Mouse (Mus musculus) spleen, postnatal 14 days (tissue): ENCODE results near the gene Myo7a.

Source experiments
- DNase-seq, 2 experiments: peaks; one replicate each; pipeline ENCODE4 v3.0.0; 2021 to 2022; ENCODE audit warnings: low spot score in 2 of 2

Gene Myo7a

GRCm38 (mm10) chr7:98103002-98103941 is 16.1 kb downstream of the Myo7a start:
- DNase-seq = peak; percentile 45 to 72

- no peak for DNase-seq
Measured at GRCm38 (mm10) chr7:98102488-98102887, 16.8 kb downstream of the Myo7a start.

GRCm38 (mm10) chr7:98097557-98097956 is 21.8 kb downstream of the Myo7a start:
- DNase-seq = no peak

GRCm38 (mm10) chr7:98095852-98096251 is 23.5 kb downstream of the Myo7a start:
- DNase-seq = no peak

- no peak for DNase-seq
Measured at GRCm38 (mm10) chr7:98086346-98086745, 33.0 kb downstream of the Myo7a start.

- no peak for DNase-seq
Measured at GRCm38 (mm10) chr7:98085314-98085713, 34.0 kb downstream of the Myo7a start.

GRCm38 (mm10) chr7:98084541-98085293 is 34.6 kb downstream of the Myo7a start:
- DNase-seq = no peak

- no peak for DNase-seq
Measured at GRCm38 (mm10) chr7:98082376-98082775, 36.9 kb downstream of the Myo7a start.

- no peak for DNase-seq
Measured at GRCm38 (mm10) chr7:98077453-98077852, 41.9 kb downstream of the Myo7a start.

- DNase-seq = peak; percentile 65 to 84
Measured at GRCm38 (mm10) chr7:98071620-98072019, 47.7 kb downstream of the Myo7a start.

- no peak for DNase-seq
Measured at GRCm38 (mm10) chr7:98066229-98066628, 53.1 kb downstream of the Myo7a start.

- no peak for DNase-seq
Measured at GRCm38 (mm10) chr7:98054942-98055341, 64.4 kb downstream of the Myo7a start.

GRCm38 (mm10) chr7:98054461-98054860 is 64.9 kb downstream of the Myo7a start:
- DNase-seq = no peak

GRCm38 (mm10) chr7:98051980-98052379 is 67.3 kb downstream of the Myo7a start:
- DNase-seq = peak in 1 of 2 experiments; percentile 41

GRCm38 (mm10) chr7:98048101-98048824 is 71.1 kb downstream of the Myo7a start:
- no peak for DNase-seq

- DNase-seq = no peak
Measured at GRCm38 (mm10) chr7:98002617-98003016, 116.7 kb downstream of the Myo7a start.
